In genomic region chr9:41958282-41958681, GRCm38 (mm10) we compare ENCODE assay signal across 34 mouse cellular contexts.
"Had no signal": no experiment of that assay in that cellular context is flagged by ENCODE, and none has a peak within 500 bp of the region (broad histone marks: within the 10 kb centered on the region; RNA-seq: fewer than 3 reads in every experiment).

No protein-coding gene starts in this region.

- H3K36me3 ChIP-seq: heart, embryonic 12.5 days; heart, embryonic 13.5 days; heart, embryonic 15.5 days; hindbrain, embryonic 10.5 days; hindbrain, embryonic 12.5 days; hindbrain, embryonic 13.5 days; hindbrain, embryonic 15.5 days; intestine, embryonic 15.5 days; kidney, embryonic 15.5 days had no signal

- H3K9ac ChIP-seq: heart, embryonic 12.5 days; heart, embryonic 13.5 days; heart, embryonic 15.5 days; hindbrain, embryonic 12.5 days; hindbrain, embryonic 13.5 days; hindbrain, embryonic 14.5 days; hindbrain, embryonic 15.5 days; intestine, embryonic 15.5 days; kidney, embryonic 15.5 days had no signal

- ATAC-seq: hindbrain, embryonic 16.5 days; hindbrain, postnatal 0 days; inflammation-experienced regulatory T-cells, adult 6 months; intestine, embryonic 15.5 days; intestine, embryonic 16.5 days; intestine, postnatal 0 days had no signal

- DNase-seq: heart, postnatal 10 days; heart, postnatal 14 days; heart, postnatal 36 days; heart, postnatal 4 days; kidney, adult 11 months; kidney, adult 18-20 months; kidney, adult 2 months; kidney, adult 8-10 months; kidney, adult 9 months; kidney, postnatal 10 days; kidney, postnatal 14 days; kidney, postnatal 25 days; kidney, postnatal 36 days; kidney, postnatal 4 days; layer of hippocampus, adult 9-11 months; layer of hippocampus, postnatal 36 days had no signal

- H3K27ac ChIP-seq: heart, embryonic 13.5 days; heart, embryonic 15.5 days; hindbrain, embryonic 10.5 days; hindbrain, embryonic 12.5 days; hindbrain, embryonic 13.5 days; hindbrain, embryonic 14.5 days; hindbrain, embryonic 15.5 days; hindbrain, postnatal 0 days; intestine, embryonic 15.5 days; kidney, embryonic 15.5 days; kidney, postnatal 0 days; layer of hippocampus, adult 2 months; left cerebral cortex, adult 2 months had no signal

- H3K4me1 ChIP-seq: intestine, embryonic 15.5 days had no signal

- H3K4me2 ChIP-seq: heart, embryonic 12.5 days; heart, embryonic 13.5 days; heart, embryonic 15.5 days; hindbrain, embryonic 12.5 days; hindbrain, embryonic 13.5 days; hindbrain, embryonic 14.5 days; hindbrain, embryonic 15.5 days; intestine, embryonic 15.5 days; kidney, embryonic 15.5 days had no signal

- H3K4me3 ChIP-seq: heart, embryonic 12.5 days; heart, embryonic 13.5 days; heart, embryonic 15.5 days; hindbrain, embryonic 10.5 days; hindbrain, embryonic 12.5 days; hindbrain, embryonic 13.5 days; hindbrain, embryonic 15.5 days; intestine, embryonic 15.5 days; kidney, embryonic 15.5 days; layer of hippocampus, adult 2 months; left cerebral cortex, adult 2 months had no signal

- H3K9me3 ChIP-seq: heart, embryonic 12.5 days; heart, embryonic 13.5 days; heart, embryonic 15.5 days; hindbrain, embryonic 10.5 days; hindbrain, embryonic 12.5 days; hindbrain, embryonic 13.5 days; hindbrain, embryonic 15.5 days; intestine, embryonic 15.5 days; kidney, embryonic 15.5 days had no signal

- H3K27me3 ChIP-seq: heart, embryonic 12.5 days; heart, embryonic 13.5 days; heart, embryonic 15.5 days; hindbrain, embryonic 12.5 days; hindbrain, embryonic 13.5 days; hindbrain, embryonic 15.5 days; intestine, embryonic 15.5 days; kidney, embryonic 15.5 days had no signal
